Mouse (Mus musculus) T-cell, adult 2 months (primary cell): ENCODE measurements around the gene Clta.

Experiments used
- DNase-seq: peaks from one replicate; pipeline ENCODE4 v3.0.0; 2022; ENCODE audit warnings: low spot score

The Clta gene

GRCm38 (mm10) chr4:44072873-44073441 lies 68.7 kb downstream of the Clta start:
- DNase-seq, result no peak

GRCm38 (mm10) chr4:44073799-44074198 lies 69.5 kb downstream of the Clta start:
- DNase-seq, result no peak

GRCm38 (mm10) chr4:44074422-44074821 lies 70.2 kb downstream of the Clta start:
- DNase-seq, result no peak

- DNase-seq, result no peak
These were observed 74.2 kb downstream of the Clta start for GRCm38 (mm10) chr4:44078358-44078933.
